Mouse (Mus musculus): ENCODE results near the gene G6pc. TPM values are rescaled to one million over a fixed set of nuclear protein-coding genes. Genes with fewer than 3 reads are reported as not detected.

Gene G6pc
- total RNA-seq, 4 experiments from 2014 or later, result not detected

Small RNAs within 50 kb of the gene (microRNA-seq; reads per million reads assigned to microRNA genes)
- gene Gm25593 (not detected), gene Mir6929 (9.2 reads per million, percentile 23 among the genes with 10 or more reads in this experiment)

Other genes starting within 250 kb of the G6pc start
- gene Retreg3, start 247.7 kb upstream of the G6pc start, total RNA-seq (2022), result 10 to 100 TPM; 26.5 to 31.2 (median 29.0) TPM
- 10 to 100 TPM; 23.2 to 27.3 (median 25.4) TPM for gene Tubg1, start 247.6 kb upstream of the G6pc start, total RNA-seq (2022)
- gene Tubg2, start 211.7 kb upstream of the G6pc start, total RNA-seq (2022), result 1 to 10 TPM; 2.7 to 4.9 (median 3.0) TPM
- gene Cntnap1, start 197.0 kb upstream of the G6pc start, total RNA-seq (2022), result 1 to 10 TPM; 1.1 to 2.9 (median 1.5) TPM
- gene Plekhh3, start 196.2 kb upstream of the G6pc start, total RNA-seq (2022), result 10 to 100 TPM; 23.4 to 29.9 (median 28.1) TPM
- under 1 TPM in 2 of 4 experiments, not detected in 2; 0.14 to 0.19 TPM for gene Ccr10, start 192.1 kb upstream of the G6pc start, total RNA-seq (2022)
- gene Ezh1, start 141.1 kb upstream of the G6pc start, total RNA-seq (2022), result 10 to 100 TPM; 28.6 to 37.3 (median 31.7) TPM
- gene Ramp2, start 121.5 kb upstream of the G6pc start, total RNA-seq (2022), result 10 to 100 TPM; 60.8 to 93.6 (median 83.9) TPM
- gene Vps25, start 113.9 kb upstream of the G6pc start, total RNA-seq (2022), result 100 to 1,000 TPM in 3 of 4 experiments, 10 to 100 TPM in 1; 88.4 to 109 (median 104) TPM
- gene Wnk4, start 107.0 kb upstream of the G6pc start, total RNA-seq (2022), result 10 to 100 TPM in 3 of 4 experiments, 1 to 10 TPM in 1; 7.6 to 16.6 (median 14.2) TPM
- gene Cntd1, start 88.5 kb upstream of the G6pc start, total RNA-seq (2022), result under 1 TPM in 3 of 4 experiments, not detected in 1; 0.14 to 0.29 (median 0.22) TPM
- gene Coa3, start 88.4 kb upstream of the G6pc start, total RNA-seq (2022), result 100 to 1,000 TPM in 2 of 4 experiments, 10 to 100 TPM in 2; 93.0 to 105 (median 98.0) TPM
- gene Becn1, start 65.3 kb upstream of the G6pc start, total RNA-seq (2022), result 100 to 1,000 TPM in 2 of 4 experiments, 10 to 100 TPM in 2; 78.6 to 116 (median 100) TPM
- gene Psme3, start 51.3 kb upstream of the G6pc start, total RNA-seq (2022), result 10 to 100 TPM; 66.4 to 85.0 (median 73.6) TPM
- gene Aoc2, start 42.5 kb upstream of the G6pc start, total RNA-seq (2022), result 1 to 10 TPM; 1.4 to 1.9 (median 1.7) TPM
- 1 to 10 TPM; 7.1 to 9.2 (median 8.5) TPM for gene Aoc3, start 37.0 kb upstream of the G6pc start, total RNA-seq (2022)
- gene Aarsd1, start 50.1 kb downstream of the G6pc start, total RNA-seq (2022), result 10 to 100 TPM; 12.3 to 25.8 (median 22.4) TPM
- gene Gm27029, start 57.2 kb downstream of the G6pc start, total RNA-seq (2022), result 10 to 100 TPM in 1 of 4 experiments, 1 to 10 TPM in 3; 5.0 to 11.5 (median 6.8) TPM
- gene Rundc1, start 57.5 kb downstream of the G6pc start, total RNA-seq (2022), result 10 to 100 TPM; 10.5 to 13.1 (median 11.8) TPM
- 10 to 100 TPM; 46.5 to 67.8 (median 61.1) TPM for gene Ptges3l, start 57.8 kb downstream of the G6pc start, total RNA-seq (2022)
- gene Rpl27, start 74.7 kb downstream of the G6pc start, total RNA-seq (2022), result 10 to 100 TPM; 29.2 to 41.5 (median 39.2) TPM
- 10 to 100 TPM; 13.4 to 14.6 (median 13.9) TPM for gene Ifi35, start 80.8 kb downstream of the G6pc start, total RNA-seq (2022)
- gene Rnd2, start 97.4 kb downstream of the G6pc start, total RNA-seq (2022), result 1 to 10 TPM; 5.3 to 7.5 (median 6.2) TPM
- 10 to 100 TPM; 20.6 to 23.2 (median 21.8) TPM for gene Vat1, start 98.7 kb downstream of the G6pc start, total RNA-seq (2022)
- gene Brca1, start 184.4 kb downstream of the G6pc start, total RNA-seq (2022), result under 1 TPM; 0.22 to 0.57 (median 0.35) TPM
- gene Nbr1, start 184.6 kb downstream of the G6pc start, total RNA-seq (2022), result 100 to 1,000 TPM in 1 of 4 experiments, 10 to 100 TPM in 3; 91.5 to 100 (median 96.2) TPM
- gene Tmem106a, start 214.7 kb downstream of the G6pc start, total RNA-seq (2022), result 1 to 10 TPM; 3.8 to 6.8 (median 4.1) TPM
- gene Gm11634, start 231.7 kb downstream of the G6pc start, total RNA-seq (2022), result not detected

Measured in heart, adult 8-10 months (tissue).